Mouse (Mus musculus): ENCODE measurements around the gene Cd244a.
A peak's percentile ranks its signal among the peaks of the same experiment; 100 is the strongest.

Gene Cd244a

DNA sequence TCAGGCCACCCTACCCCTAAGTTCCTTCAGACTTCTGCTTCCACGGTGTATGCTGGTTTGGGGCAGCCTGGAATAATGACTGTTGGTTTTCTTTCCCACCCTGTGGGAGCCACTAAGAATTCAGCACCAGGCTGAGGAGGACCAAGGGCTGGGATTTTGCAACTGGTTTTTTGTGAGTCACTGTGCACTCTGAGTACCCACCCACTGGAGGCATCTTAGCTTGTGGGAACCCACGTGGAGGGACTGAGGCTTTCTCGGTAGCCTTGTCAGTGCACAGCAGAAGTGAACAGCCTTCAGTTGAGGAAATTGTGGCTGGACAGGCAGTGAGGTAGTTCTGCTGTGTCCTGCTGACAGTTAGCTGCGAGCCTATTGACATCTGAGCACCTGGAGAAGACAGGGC, at the start of gene Cd244a:
Cd244a (plus strand) TSS at position 296 of the 400 bp plus-strand sequence.
- DNase-seq (ENCODE audit: low spot score): peak; percentile 41

DNA sequence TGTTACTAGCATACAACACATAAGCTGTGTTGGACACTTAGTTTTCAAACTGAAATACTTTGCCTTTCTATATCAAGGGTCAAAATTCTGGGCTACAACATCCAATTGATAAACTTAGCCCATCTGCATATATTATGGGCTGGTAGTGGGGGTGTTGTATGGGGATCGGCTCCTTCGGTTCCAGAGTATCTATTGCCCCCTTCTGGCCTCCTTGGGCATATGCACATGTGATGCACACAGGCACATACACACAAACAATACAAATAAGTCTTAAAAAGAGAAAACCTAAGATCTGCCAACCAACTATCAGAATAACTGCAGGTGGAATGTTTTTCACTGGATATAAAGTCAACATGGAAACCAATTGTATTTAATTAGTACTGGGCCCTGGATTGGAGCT, 45.8 kb upstream of the Cd244a start:
- no peak for DNase-seq (ENCODE audit: low spot score)

- DNase-seq (ENCODE audit: low spot score): no peak
Observed at GRCm38 (mm10) chr1:171513760-171514159, 45.2 kb upstream of the Cd244a start.

DNA sequence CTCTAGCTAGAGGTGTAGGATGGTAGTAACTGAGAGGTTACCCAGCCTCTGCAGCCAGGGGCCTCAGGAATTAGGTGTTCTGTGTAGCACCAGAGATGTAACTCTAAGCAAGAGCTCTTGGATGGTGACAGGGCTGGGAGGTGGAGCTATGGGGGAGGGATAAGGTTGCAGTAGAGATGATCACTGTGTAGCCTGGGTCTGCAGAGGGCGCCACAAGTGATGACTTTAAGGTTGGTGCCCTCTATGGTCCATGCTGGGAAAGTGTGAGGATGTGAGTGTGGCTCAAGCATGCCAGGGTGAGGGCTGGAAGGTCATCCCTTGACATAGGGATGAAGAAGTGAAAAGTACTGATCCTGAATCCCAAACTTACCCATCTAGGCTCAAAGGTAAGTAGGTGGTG, 44.0 kb upstream of the Cd244a start:
- DNase-seq (ENCODE audit: low spot score): no peak

GRCm38 (mm10) chr1:171515557-171515956, 43.4 kb upstream of the Cd244a start:
- DNase-seq (ENCODE audit: low spot score): no peak

DNA sequence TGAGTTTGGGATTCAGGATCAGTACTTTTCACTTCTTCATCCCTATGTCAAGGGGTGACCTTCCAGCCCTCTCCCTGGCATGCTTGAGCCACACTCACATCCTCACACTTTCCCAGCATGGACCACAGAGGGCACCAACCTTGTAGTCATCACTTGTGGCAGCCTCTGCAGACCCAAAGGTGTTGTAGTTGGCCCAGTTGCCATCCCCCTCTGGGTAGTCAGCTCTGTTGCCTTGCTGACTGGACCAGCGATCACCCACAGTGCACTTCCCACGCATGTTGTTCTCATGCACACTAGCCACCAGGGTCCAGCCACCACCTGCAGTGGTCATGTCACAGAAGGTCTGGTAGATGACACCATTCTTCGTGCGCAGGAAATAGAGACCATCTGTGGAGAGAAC, 27.6 kb upstream of the Cd244a start:
- DNase-seq (ENCODE audit: low spot score): no peak

- no peak for DNase-seq (ENCODE audit: low spot score)
Observed at GRCm38 (mm10) chr1:171532830-171533229, 26.2 kb upstream of the Cd244a start.

DNA sequence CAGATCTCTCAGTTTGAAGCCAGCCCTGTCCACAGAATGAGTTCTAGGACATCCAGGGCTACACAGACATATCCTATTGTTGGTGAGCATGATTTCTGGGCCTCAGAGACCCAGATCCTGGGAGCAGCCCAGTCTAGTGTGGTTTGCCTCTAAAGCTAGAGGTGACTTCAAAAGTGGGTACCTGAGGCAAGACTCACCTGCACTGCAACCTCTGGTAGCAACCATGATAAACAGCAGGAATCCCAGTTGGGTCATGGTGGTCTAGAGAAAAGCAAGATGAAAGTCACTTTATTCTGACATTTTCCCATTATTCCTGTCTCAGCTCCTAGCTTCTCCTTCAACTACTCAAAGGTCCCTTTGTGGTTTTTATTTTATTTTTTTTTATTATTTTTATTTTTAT, 24.4 kb upstream of the Cd244a start:
- DNase-seq (ENCODE audit: low spot score): no peak

GRCm38 (mm10) chr1:171535194-171535593, 23.8 kb upstream of the Cd244a start, which contains the start of gene Itln1:
Gene Itln1, minus strand, starts transcription at chr1:171535294.
- no peak for DNase-seq (ENCODE audit: low spot score)

DNA sequence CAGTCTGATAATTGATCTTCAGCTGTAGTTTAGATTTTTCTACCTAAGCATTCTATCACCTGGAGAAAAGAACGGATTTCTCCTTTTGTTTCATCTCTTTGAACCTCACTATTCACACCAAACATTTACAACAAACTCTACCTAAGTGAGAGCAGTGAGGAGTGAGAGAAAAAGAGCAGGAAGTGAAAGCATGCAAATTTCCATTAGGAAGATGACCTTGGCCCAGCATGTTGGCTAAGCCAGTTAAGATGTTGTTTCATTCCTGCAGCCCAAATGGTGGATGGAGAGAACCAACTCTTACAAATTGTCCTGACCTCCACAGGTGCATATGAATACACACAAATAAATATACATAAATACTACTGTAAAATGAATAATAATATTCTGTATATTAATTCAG, 18.3 kb upstream of the Cd244a start:
- no peak for DNase-seq (ENCODE audit: low spot score)

GRCm38 (mm10) chr1:171551326-171551725, 7.7 kb upstream of the Cd244a start:
- peak; percentile 43 for DNase-seq (ENCODE audit: low spot score)

DNA sequence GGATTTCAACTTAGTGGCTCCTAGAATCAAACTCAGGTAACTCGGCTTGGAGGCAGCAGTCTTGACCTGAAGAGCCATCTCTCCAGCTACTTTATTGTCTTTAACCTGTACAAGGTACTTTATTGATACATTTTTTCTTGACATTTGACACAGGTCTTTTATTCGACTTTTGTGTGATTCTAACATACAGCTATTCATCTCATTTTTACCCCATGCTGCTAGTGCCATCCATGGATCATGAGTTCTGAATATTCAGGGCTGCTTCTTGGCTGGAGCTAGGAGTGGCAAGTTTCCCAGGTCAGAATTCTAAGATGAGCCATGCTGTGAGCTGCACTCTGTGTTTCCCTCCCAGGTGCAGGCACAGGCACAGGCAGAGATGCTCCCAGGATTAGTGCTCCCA, 6.8 kb upstream of the Cd244a start:
- DNase-seq (ENCODE audit: low spot score): no peak

DNA sequence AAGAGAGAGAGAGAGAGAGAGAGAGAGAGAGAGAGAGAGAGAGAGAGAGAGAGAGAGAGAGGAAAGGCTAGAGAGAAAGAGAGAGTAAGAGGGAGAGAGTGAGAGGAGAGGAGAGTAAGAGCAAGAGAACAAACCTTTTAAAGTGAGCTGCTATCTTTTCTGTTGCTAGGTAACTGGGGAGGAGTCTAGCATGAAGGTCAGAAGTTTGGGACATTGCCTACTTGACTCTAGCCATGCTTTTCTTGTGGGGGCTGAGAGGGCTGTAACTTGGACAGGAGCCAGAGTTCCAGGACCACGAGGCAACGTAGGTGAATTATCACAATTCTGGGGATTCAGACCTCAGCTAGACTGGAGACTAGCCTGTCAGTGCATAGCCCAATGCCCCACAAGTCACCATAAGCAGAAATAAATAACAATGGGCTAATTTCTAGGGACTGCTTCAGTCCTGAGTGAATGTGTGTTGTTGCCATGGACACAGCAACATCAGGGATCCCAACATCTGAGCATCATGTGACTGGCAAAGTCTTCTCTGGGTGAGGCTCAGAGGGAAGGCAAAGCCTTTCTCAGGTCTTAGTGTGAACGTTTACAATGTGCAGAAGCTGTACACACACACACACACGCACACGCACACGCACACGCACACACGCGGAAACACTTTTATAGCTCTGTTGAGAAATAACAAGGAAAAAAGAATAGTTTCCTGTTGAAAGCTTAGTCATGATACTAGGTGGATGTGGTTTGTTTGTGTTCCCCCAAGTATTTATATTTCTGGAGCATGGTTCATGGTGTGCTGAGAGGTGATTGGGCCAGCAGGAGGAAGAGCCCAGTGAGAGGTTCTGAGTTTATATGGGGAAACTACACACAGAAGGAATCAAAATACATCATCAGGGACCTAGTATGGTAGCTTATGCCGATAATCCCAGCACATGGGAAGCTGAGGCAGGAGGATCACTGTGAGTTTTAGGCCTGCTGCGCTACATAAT, 5.3 kb upstream of the Cd244a start:
- DNase-seq (ENCODE audit: low spot score): no peak

DNA sequence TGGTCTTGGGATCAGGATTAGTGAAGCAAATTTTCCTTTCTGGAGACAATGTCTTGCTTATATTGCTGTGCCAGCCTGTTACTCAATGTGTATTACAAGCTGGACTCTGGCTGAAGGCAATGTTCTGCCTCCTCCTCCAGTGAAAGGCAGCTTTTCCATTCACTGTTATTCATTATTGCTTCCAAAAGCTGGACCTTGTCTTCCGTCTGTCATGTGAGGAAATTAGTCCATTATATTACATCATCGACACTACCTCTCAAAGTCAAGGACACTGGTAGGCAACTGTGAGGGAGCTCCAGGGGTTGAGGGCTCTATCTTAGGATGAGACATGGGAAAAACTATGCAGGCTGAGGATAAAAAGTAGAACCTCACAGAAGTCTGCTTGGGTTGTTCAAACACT, 2.6 kb upstream of the Cd244a start:
- no peak for DNase-seq (ENCODE audit: low spot score)

- no peak for DNase-seq (ENCODE audit: low spot score)
Observed at GRCm38 (mm10) chr1:171558407-171558806, 586 bp upstream of the Cd244a start.

GRCm38 (mm10) chr1:171560262-171560661, 1.3 kb downstream of the Cd244a start:
- no peak for DNase-seq (ENCODE audit: low spot score)

DNA sequence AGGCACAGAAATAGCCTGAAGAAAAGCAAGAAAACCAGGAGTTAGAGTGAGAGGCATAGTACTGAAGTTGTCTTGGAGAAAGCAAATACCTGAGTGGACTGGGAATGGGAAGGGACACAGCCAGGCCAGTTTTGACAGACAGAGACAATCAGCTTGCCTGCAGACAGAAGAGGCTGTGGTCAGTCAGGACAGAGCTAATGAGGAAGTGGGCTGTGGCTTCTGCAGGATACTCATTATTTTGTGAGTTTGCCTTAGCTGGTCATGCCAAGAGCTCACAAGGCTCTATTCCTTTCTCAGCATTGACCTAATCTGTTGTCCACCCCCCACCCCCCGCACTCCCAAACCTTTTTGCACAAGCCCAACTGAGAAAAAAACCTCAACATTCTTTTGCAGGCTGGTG, 2.2 kb downstream of the Cd244a start:
- no peak for DNase-seq (ENCODE audit: low spot score)

- DNase-seq (ENCODE audit: low spot score): no peak
Observed at GRCm38 (mm10) chr1:171561639-171562225, 2.7 kb downstream of the Cd244a start.

DNA sequence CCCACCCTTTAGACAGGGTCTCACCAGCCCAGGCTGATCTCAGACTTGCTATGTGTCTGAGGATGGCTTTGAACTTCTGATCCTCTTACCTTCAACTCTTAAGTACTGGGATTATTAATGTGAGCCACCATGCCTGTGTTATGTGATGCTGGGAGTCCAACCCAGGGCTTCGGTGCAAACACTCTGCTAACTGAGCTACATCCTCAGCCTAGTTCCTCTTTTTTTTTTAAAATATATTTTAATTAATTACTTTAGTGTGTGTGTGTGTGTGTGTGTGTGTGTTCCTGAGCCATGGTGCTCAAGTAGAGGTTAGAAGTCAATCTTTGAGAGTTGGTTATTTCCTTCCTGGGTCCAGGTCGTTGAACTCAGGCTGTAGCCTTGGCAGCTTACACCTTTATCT, 4.0 kb downstream of the Cd244a start:
- DNase-seq (ENCODE audit: low spot score): no peak

DNA sequence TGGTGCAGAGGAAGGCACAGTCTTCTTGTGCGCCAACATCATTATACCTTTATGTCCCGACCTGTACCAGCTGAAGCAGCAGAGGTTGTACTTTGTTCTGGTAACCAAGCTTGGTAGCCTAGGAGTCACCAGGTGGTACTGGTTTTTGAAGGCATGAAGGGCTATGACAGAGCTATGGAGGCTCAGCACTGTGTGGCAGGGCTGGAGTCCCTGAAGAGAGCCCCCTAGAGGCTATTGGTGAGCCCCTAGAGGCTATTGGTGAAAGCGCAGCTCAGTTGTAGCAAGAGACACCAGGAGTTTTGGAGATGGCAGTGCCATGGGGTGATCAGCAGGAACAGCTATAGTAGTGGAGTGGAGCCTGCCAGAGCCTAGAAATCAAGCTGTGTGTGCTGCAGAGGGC, 5.3 kb downstream of the Cd244a start:
- DNase-seq (ENCODE audit: low spot score): no peak

DNA sequence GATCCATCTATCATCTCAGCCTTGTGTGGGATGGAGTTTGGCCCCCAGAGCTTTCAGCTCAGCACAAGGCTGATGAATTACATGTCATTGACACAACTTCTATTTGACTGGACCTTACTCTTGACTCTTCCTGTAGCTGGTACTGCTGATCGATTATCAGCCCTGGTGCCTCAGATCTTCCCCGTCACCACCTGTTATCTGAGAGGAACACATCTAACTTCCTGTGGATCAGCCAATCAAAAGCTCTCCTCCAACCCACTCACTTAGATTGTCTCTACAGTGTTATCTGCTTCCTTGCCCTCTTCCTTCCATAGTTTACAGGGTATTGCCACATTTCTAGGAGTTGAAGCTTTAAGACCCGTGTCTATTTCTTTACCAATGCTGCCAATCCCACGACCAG, 6.9 kb downstream of the Cd244a start:
- DNase-seq (ENCODE audit: low spot score): no peak

GRCm38 (mm10) chr1:171566777-171567176, 7.8 kb downstream of the Cd244a start:
- peak; percentile 61 for DNase-seq (ENCODE audit: low spot score)

- DNase-seq (ENCODE audit: low spot score): no peak
Observed at GRCm38 (mm10) chr1:171568436-171568835, 9.4 kb downstream of the Cd244a start.

Data from lung, postnatal 25 days (tissue).